Mouse (Mus musculus) duodenum, adult 2 months (tissue): ENCODE results near the gene Dennd1a. TPM values are rescaled to one million over a fixed set of nuclear protein-coding genes. Genes with fewer than 3 reads are reported as not detected.

Source experiments
- polyA plus RNA-seq: library from polyadenylated mRNA; depleted of rRNA; stranded (reverse); fragments of >200 nt; gene quantifications from 2 replicates; pipeline ENCODE4 v1.2.3, GENCODE M21; 2012; ENCODE audit warnings: low replicate concordance; rRNA removed

Gene Dennd1a
- polyA plus RNA-seq, result 7.1 and 11.0 TPM in 2 replicates

DNA sequence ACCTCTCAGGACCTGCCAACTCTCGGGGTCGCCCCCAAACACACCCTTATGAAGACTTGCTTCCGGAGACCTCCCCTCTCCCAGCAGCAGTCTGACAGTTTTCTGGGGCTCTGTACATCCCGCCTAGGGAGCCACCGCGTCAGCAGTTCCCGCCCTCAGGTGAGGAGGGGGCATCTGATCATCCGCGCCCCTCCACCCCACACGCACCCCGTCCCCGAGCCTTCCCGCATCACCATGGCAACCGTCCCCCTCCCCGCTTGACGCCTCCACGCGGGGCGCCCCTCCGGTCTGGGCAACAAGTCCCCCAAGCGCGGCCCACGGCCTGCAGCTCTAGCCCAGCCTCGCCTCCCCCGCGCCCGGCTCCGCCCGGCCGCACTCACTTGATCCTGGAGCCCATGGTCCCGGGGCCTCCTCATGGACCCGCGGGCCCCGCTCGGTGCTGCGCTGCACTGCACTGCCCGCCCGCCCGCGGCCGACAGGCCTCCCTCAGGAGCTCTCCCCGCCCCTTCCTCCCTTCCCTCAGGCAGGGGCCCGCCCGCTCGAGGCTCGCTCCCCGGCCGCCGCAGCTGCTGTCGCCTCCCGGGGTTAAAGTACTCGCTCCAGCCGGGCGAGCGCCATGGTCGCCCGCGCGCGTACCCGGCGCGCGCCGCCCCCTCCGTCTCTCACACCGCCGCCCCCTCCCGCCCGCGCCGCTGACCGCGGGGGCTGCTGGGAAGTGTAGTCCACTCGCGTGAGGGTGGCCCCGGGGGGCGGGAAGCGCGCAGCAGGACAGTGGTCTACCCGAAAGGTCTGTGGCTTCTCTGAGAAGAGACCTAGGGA lies at the start of gene Dennd1a:
TSS of gene Dennd1a (minus strand) at position 658 of the 819 bp plus-strand sequence.

DNA sequence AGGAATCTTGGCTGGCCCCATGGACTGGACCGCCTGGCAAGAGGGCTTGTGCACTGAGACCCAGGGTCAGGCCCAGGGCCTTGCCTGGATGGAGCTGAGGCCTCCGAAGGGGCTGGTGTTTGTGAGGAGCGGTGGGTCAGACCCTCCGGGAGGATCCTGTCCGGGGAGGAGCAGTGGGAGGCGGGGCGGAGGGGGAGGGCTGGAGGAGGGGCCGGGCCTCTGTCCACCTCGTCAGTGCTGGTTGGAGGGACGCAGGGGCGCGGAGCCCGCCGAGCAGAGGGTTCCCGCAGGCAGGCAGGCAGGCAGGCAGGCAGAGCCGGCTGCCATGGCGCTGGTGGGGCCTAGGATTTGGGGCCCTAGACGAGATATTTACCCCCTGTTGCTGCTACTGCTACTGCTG lies 511.2 kb downstream of the Dennd1a start, which contains the start of gene Crb2:
TSS of gene Crb2 (plus strand) at position 234 of the 400 bp plus-strand sequence.

Other genes starting within 250 kb of the Dennd1a start
- gene Lhx2, start 51.9 kb upstream of the Dennd1a start, polyA plus RNA-seq, result 0.15 TPM in 1 of 2 replicates, not detected in the other
- 35.3 and 104 TPM in 2 replicates for gene Nek6, start 224.3 kb upstream of the Dennd1a start, polyA plus RNA-seq